Mouse (Mus musculus) central nervous system, embryonic 18 days (tissue): ENCODE measurements around the gene Erc2. TPM values are rescaled to one million over a fixed set of nuclear protein-coding genes. Genes with fewer than 3 reads are reported as not detected.

Experiments used
- polyA plus RNA-seq: library from polyadenylated mRNA; depleted of rRNA; stranded (reverse); fragments of >200 nt; gene quantifications from 2 replicates; pipeline ENCODE4 v1.2.3, GENCODE M21; 2012; rRNA removed

Gene Erc2
- 56.0 and 56.7 TPM in 2 replicates for polyA plus RNA-seq

GRCm38 (mm10) chr14:27622176-27622922, at the start of gene Erc2:
Erc2 (plus strand) TSS chr14:27622428.

GRCm38 (mm10) chr14:28504101-28505050, 882.1 kb downstream of the Erc2 start, which contains the start of gene Wnt5a:
Wnt5a (plus strand) TSS chr14:28504750.

Other genes starting within 250 kb of the Erc2 start
- 35.3 and 39.4 TPM in 2 replicates for gene Fam208a, start 193.6 kb upstream of the Erc2 start, polyA plus RNA-seq
- gene Ccdc66, start 114.0 kb upstream of the Erc2 start, polyA plus RNA-seq: 12.8 and 14.8 TPM in 2 replicates